Mouse (Mus musculus): ENCODE data around the gene Stau1. TPM values are rescaled to one million over a fixed set of nuclear protein-coding genes. Genes with fewer than 3 reads are reported as not detected.

Stau1 gene
- total RNA-seq, 2 experiments from 2014 or later: 111 TPM

GRCm38 (mm10) chr2:166934416-166934815 is 61.7 kb downstream of the Stau1 start:
- intact Hi-C loops (cut with DNase I): no loop called here
- DNase-seq: no peak

- no peak for DNase-seq
- intact Hi-C loops (cut with DNase I): no loop called here
Measured at GRCm38 (mm10) chr2:166933943-166934342, 62.2 kb downstream of the Stau1 start.

GRCm38 (mm10) chr2:166923971-166924370 is 72.1 kb downstream of the Stau1 start:
- intact Hi-C loops (cut with DNase I): no loop called here
- DNase-seq: no peak

GRCm38 (mm10) chr2:166910536-166910935 is 85.6 kb downstream of the Stau1 start:
- DNase-seq: no peak
- intact Hi-C loops (cut with DNase I): no loop called here

- intact Hi-C loops (cut with DNase I): no loop called here
- no peak for DNase-seq
Measured at GRCm38 (mm10) chr2:166909729-166910128, 86.4 kb downstream of the Stau1 start.

GRCm38 (mm10) chr2:166906523-166907182 is 89.4 kb downstream of the Stau1 start:
- intact Hi-C loops (cut with DNase I): no loop called here
- no peak for DNase-seq

GRCm38 (mm10) chr2:166905711-166906522 is 90.2 kb downstream of the Stau1 start, which contains the start of gene Cse1l:
Cse1l (plus strand) TSS chr2:166906040.
- intact Hi-C loops (cut with DNase I): no loop called here
- peak; percentile 99 for DNase-seq

- intact Hi-C loops (cut with DNase I): no loop called here
Measured at GRCm38 (mm10) chr2:166903719-166904282, 92.3 kb downstream of the Stau1 start.

GRCm38 (mm10) chr2:166900792-166901505 is 95.2 kb downstream of the Stau1 start:
- DNase-seq: no peak
- intact Hi-C loops (cut with DNase I): no loop called here

More at GRCm38 (mm10) chr2:166903719-166904282, 92.3 kb downstream of the Stau1 start:
- DNase-seq: no peak

- DNase-seq: no peak
- intact Hi-C loops (cut with DNase I): no loop called here
Measured at GRCm38 (mm10) chr2:166899746-166900145, 96.4 kb downstream of the Stau1 start.

GRCm38 (mm10) chr2:166899161-166899560 is 96.9 kb downstream of the Stau1 start:
- DNase-seq: no peak
- intact Hi-C loops (cut with DNase I): no loop called here

Other genes starting within 250 kb of the Stau1 start
- 10 to 100 TPM in 1 of 2 experiments, 1 to 10 TPM in 1; 7.7 to 12.1 TPM for gene Trp53rkb, start 203.8 kb downstream of the Stau1 start, total RNA-seq (2021)
- 10 to 100 TPM; 34.4 to 35.3 TPM for gene Arfgef2, start 190.7 kb downstream of the Stau1 start, total RNA-seq (2021)
- gene Cse1l, start 90.3 kb downstream of the Stau1 start, total RNA-seq (2021): 10 to 100 TPM; 81.4 to 83.7 TPM
- 10 to 100 TPM; 44.2 to 46.4 TPM for gene Ddx27, start 18.9 kb upstream of the Stau1 start, total RNA-seq (2021)
- 10 to 100 TPM; 30.3 to 32.1 TPM for gene Znfx1, start 66.7 kb upstream of the Stau1 start, total RNA-seq (2021)
- gene Kcnb1, start 193.9 kb upstream of the Stau1 start, total RNA-seq (2021): 10 to 100 TPM; 46.5 to 50.9 TPM
- gene Ptgis, start 244.3 kb upstream of the Stau1 start, total RNA-seq (2021): 1 to 10 TPM; 2.6 to 3.2 TPM

Data from left cerebral cortex, postnatal 4 days (tissue).